Mouse (Mus musculus): Measurements from ENCODE around the gene Cacna1c. TPM values are rescaled to one million over a fixed set of nuclear protein-coding genes. Genes with fewer than 3 reads are reported as not detected.
A peak's percentile ranks its signal among the peaks of the same experiment; 100 is the strongest.
"Not testable (repeated sequence)": the region's sequence is repeated elsewhere in the genome, so short reads cannot be mapped to it uniquely, and the experiment has no call there.

Cacna1c gene
- polyA plus RNA-seq, 2 experiments from 2014 or later, result 0.49 to 1.4 TPM

DNA sequence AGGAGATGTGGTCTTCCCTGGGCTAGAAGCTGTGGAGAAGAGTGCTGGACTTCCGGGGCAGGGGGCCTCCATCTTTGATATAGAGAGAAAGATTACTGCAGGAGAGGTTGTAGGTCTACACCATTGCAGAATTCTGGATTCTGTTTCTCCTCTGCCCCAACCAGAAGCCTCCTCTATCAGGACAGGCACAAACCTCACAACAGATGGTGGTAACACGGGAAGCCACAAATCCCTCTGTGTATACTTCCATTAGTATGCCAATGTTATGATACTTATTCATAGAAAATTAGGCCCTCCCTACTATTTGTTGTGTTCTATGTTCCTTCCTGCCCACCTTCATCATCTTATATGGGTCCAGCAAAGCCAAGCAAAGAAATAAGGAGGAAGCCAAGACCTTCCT lies 552.7 kb downstream of the Cacna1c start:
- no peak for ATAC-seq

DNA sequence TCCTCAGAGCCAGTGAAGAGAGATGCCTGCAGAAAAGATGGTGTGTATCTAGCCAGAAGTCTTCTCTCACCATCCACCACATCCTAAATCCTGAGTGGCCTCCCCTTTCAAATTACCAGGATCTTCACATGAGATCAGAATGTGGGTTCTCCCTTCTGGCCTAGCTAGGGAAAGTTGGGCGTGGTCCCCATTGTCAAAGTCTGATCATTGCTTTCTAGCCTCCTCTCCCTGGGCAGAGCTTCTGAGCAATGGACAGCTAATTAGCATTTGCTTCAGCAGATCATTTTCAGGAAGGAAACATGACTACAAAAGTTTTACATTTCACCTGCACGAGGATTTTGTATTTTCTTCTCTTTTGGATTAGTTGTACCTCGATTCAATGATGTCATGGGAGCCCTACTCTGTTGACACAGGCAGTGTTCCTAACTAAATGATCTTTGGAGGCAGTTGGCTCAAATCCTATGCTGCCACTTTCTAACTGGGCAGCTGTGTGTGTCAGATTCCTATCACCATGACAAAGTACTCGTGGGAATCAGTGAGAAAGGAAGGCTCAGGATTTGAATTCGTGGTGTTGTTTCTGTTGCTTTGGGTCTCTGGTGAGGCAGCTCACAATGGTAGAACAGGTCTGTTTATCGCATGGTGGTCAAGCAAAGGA lies 554.4 kb downstream of the Cacna1c start:
- ATAC-seq, result no peak

DNA sequence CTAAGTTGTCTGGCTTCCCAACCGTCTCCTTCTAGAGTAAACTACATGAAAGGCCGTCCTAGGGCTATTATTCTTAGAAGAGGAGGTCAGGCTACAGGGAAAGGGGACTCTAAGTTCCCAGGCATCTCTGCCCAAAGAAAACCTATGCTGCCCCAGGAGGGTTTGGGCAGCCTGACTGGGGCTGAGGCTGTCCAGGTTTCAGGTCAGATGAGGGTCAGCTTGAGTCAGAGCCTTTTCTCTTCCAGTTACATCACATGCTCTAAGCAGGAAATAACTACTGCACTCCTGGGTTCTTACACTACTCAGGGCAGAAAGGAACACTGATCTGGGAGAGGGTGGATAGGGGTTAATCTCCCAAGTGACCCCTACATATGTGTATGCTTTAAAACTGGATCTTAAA lies 556.4 kb downstream of the Cacna1c start:
- ATAC-seq, result no peak

DNA sequence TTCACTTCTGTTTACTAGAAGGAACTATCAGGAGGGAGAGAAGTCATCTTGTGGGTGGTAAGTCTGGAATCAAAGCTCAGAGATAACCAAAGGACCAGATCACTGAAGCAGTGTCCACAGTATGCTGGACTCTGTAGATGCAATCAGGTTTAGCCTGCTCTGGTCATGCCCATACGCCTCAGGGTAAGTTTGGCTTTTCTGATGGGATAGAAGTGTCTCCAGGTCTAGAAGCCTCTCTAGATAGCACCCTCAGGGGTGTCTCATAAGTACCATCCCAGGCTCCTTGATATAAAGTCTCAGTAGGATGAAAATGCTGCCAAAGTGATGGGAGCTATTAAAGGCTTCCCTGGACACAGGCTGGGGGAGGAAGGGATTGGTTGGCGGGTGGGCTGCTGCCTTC lies 557.3 kb downstream of the Cacna1c start:
- no peak for ATAC-seq

DNA sequence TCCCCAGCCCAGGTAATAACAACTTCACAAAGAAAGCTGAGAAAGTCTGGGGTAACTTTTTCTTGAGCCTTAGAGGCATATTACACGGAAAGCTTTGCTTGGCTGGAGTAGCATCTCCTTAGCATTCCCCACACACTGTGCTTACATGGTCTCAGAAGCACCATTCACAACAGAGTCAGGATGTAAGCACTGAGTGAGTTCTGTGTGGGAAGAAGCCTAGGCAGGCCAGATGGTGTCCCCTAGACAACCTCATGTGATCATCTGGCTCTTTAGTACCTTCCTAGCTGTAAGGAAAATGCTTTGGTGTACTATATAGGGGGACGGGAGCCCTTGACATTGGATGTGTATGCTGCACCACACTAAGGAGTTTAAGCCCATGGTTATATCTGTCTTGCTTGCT lies 563.7 kb downstream of the Cacna1c start:
- no peak for ATAC-seq

DNA sequence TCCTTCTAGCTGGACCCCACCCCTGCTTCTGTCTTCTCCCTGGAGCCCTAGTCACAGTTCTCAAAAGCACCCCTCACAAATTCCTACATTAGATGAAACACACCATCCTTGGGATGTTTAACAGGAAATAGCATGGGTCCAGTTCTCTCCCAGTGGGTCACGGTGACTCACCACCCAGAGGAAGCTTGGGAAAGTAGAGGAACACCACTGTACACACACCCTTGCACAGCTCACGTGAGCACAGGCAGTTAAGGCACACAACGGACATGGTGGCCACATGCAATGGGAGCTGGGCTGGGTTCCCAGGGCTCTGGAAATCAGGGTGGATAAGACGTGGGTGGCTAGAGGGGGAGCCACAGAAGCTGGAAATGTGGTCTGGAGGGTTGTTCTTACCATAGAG lies 566.2 kb downstream of the Cacna1c start:
- ATAC-seq, result no peak

DNA sequence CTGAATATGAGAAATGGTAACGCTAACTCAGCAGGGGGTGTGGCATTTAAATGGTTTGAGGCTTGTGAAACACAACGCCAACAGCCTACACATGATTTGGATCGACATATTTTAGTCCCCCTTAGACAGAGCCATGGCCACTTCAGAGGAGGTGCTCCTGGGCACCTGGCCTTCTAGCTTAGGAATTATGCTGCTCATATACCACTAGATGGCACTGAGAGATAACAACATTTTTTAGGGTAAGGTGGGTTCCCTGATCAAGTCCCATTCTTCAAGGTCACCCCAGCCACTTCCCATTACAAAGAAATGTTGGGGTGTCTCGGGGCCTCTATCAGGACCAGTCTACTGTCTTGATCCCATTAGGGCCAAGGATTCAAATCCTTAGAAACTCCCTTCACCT lies 570.0 kb downstream of the Cacna1c start:
- no peak for ATAC-seq

DNA sequence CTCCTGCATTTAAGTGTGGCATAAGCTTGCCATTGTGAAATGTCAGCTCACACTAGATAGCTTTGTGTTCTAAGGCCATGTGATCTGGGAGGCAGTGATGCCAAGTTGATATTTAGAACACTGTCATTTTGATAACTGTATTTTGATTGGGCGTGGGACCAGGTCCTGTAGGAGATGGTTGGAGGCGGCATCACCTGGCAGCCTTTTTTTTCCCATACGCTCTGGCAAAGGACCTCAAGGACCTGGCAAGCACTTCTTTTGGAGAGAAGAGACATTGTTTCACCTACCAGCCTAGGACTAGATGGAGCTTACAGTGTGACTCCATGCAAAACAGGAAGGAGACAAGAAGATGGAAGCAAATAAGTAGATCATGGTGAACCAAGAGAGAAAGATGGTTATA lies 572.6 kb downstream of the Cacna1c start:
- no peak for ATAC-seq

DNA sequence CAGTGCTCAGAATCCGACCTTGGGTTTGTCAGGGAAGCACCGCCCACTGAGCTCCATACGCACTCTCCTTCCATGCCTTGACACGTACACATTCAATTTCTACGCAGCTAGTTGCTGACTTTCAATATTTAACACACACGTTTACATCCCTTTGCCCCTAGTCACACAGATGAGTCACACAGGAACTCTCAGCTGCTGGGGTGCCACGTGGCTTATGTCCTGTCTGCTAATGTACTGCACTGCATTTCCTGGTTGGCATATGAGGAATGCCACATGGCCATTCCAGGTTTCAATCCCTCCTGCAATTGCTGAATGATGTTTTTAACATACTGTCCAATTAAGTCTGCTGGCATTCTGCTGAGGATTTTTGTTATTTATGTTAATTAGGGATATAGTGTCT lies 574.4 kb downstream of the Cacna1c start:
- peak; percentile 37 for ATAC-seq

DNA sequence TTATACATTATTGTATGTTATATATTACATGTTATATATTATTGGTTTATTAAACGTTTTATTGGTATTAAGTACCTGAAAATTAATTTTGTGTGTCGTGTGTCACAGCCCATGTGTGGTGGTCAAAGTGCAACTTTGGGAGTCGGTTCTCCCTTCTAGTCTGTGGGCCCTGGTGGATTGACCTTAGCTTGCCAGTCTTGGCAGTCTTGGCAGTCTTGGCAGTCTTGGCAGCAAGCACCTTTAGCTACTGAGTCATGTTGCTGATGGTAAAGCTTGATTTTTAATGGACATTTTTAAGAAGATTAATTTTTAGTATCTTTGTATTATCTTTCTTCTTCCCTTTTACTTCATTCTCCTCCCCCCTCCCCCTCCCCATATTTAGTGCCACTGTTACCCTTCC lies 574.8 kb downstream of the Cacna1c start:
- ATAC-seq, result no peak

DNA sequence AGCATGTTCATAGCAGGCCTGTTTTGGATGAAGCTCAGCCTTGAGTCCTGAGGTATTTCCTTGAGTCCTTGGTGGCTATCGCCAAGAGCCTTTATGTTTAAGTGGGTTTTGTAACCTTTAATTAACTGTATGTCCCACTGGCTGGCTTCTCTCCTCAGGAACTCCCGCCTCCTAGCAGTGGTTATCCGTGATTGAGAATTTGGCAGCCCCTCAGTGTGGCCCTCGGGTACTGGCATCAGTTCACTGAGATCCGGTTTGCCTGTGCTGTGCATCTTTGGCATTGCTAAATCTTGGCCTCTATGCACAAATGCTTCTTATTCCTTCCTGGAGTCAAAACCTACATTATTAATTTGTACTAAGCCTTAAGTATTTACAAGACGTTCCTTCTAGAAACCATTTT lies 587.3 kb downstream of the Cacna1c start:
- no peak for ATAC-seq

DNA sequence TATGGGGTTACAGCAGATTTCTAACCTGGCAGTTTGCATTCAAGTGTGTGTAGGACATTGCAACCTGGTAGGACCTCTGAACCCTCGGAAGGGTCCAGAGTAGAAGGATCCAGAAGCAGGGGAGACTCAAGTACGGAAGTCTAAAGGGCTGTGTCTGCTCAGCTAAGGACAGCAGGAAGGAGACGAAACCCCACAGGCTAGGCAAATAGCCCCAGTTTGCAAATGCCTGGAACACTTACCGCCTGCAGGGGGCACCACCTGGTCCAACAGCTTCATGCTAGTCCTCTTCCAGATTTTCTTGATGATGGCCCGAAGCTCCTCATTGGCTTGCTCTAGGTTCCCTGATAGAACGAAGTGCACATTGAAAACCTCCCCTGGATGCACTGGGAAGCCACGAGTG lies 590.2 kb downstream of the Cacna1c start:
- ATAC-seq, result no peak

DNA sequence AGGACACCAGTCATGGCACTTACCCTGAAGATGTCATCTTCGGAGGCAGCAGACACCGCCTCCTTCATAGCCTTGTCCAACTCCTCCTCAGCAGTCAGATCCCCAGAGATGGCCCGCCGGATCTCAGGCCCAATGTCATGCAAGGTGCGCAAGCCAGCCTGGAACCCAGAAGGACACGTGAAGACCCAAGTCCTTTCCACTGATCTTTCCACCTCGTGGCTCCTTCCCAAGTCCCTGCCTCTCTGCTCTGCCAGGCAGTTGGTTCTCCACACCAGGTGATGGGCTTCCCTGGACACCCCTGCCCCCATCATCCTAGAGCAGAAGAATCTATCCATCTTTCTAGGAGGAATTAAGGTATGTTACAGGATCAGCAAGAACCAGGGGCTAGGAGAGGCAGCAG lies 592.4 kb downstream of the Cacna1c start:
- ATAC-seq, result no peak

DNA sequence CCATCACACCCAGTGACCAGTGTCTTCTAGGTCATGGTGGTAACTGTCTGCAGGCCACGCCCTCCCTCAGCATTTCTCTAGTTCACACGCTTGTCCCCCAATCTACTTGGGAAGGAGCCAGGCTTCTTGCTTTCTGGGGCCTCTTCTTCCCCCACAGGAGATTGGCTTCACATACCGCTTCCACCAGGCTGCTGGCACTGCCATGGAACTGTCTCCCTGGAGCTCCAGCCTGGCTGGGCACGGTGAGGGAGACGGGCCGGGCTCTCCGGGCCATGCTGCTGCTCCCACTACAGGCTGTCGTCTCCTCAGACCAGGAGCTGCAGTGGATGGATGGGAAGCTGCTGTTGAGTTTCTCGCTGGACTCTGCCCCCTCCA lies 600.5 kb downstream of the Cacna1c start:
- ATAC-seq, result no peak

DNA sequence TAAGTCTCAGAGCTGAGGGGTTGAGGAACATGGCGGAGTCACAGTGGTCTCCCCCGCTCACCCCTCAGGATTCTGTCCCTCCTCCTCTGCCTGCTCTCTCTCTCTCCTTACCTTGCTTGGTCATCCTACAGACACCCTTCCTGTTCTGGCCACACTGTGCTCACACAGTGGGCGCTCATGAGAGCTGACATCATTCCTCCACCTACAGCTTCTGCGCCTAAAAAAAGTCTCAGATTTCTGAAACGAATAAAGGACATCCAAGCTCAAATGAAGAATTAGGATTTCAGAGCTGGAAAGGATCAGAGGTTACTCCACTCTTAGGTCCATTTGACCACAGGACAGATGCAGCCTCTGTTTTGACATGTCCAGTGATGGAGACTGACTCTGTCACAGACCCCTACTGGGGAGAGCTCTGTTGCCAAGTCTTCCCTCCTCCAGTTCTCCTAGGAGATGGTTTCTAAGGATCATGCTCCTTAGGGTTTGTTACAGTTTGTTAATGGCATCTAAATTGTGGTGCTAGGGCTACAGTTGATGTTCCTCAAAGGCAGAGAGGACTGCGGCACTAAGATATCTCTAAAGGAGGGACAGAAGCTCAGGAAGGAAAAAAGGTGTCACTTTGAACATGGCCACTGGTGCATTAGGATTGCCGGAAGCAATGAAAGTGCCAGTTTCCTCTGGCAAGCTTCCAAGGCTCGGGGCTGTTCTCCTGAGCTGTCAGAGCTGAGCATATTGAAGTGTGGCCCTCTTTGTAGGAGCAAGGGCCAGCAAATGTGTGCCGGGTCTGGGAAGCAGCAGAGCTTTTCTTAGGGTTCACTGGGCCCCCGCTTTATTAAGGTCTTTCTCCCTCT lies 601.2 kb downstream of the Cacna1c start:
- no peak for ATAC-seq

DNA sequence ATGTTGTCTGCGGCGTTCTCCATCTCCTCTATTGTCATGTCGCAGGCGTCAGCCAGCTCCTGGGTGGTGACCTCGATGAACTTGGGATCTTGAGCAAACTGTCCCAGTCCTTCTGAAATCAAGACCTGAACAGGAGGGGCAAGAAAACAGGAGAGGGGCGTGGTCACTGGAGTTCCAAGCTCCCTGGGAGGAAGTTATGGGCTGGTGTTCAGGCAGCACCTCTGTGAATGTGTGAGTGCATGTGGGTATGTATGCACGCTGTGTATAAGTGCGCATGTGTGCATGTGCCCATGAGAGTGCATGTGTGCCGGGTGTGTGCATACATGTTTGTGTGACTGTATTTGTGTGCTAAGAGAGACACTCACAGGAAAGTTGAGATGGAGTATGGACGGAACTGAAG lies 602.1 kb downstream of the Cacna1c start:
- ATAC-seq, result no peak

DNA sequence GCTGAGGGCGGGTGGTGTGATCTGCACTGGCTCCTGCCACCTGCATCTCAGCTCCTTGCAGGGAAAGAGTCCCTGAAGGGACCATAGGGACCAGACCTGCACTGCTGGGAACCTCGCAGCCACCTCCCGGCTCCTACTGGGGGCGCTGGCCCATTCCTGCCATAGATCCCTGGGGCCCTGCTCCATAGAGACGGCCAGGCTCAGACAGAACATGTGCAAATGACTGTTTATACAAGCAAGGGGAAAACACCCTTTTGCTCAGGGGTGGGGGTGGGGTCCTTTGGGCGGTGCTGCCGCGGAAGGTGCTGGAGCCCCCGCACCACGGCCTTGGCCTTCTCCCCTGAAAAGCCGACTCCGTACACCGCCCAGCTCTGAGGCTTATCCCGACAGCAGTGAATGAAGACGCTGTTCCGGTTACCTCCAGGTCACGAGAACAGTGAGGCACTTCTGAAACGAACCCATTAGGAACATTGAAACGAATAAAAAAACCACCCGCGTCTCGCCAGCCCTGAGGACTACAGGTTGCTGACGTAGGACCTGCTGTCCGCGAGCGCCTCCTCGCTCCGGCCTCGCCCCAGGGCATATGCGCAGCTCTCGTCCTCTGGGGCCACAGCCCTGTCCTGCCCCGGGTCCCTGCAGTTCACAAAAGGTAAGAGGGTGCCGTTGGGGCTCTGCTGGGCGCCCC lies 602.7 kb downstream of the Cacna1c start:
- ATAC-seq, result peak; percentile 26

DNA sequence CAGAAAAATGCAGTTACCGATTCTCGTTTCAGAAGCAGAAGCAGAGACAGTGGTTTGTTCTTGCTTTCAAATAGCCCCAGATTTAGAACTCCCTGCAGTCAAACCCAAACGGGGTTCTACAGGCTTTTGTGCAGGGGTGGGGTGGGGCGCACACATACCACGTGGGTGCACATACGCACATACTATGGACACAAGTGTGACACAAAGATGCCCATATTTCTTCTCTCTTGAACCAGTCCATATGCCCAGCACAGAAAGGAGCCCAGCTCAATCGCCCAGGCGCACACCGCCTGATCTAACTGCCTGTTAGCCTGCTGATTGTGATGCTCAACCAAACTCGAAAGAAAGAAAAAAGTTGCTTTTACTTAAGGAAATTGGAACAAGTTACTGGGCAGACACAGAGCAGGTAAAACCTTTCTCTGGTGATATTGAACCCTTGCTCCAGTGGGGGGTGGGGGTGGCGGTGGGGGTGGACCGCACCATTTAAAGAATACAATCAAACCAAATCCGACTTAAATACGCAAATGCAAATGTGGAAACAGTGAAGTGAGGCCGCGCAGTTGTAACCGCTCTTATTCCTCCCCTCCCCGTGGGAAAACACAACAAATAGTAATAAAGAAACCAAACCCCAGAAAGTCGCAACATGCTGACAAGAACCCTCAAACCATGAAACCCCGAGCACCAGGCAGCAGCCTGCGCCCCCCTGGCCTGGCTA lies 603.4 kb downstream of the Cacna1c start:
- ATAC-seq, result no peak

DNA sequence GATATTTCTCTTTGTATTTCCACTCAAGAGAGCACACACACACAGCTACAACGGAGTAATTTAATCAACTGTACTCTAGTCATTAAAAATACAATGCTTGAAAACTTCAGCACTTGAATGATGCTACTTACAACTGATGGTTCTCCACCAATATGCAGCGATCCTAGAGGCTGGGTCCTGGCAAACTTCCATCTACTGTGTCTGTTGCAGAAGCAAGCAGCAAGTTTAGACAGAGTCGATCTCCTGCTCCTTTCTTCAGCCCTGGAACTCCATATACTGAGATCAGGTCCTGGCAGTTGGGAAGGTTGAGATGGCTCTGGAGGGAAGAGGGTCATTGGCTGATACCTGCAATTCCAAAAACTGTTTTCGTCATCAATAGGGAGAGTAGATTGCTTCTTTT lies 617.5 kb downstream of the Cacna1c start:
- ATAC-seq, result not testable (repeated sequence)

DNA sequence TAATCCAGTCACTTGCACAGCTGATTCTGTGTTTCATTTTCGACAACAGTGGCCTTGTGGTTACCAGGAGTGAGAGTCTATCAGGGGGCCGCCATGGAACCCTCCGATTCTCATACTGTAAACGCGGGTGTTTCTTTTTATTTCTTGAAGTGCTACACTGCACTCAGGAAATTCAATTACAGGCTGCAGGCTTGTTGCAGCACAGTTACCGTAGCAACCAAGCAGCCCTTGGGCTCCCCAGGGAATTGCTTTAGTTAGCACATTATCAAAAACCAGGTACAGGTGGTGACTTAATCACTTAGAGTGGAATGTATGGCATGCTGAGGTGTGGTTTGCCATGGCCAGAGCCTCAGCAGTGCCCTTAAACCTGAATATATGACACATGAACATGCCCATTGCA lies 621.9 kb downstream of the Cacna1c start:
- no peak for ATAC-seq

DNA sequence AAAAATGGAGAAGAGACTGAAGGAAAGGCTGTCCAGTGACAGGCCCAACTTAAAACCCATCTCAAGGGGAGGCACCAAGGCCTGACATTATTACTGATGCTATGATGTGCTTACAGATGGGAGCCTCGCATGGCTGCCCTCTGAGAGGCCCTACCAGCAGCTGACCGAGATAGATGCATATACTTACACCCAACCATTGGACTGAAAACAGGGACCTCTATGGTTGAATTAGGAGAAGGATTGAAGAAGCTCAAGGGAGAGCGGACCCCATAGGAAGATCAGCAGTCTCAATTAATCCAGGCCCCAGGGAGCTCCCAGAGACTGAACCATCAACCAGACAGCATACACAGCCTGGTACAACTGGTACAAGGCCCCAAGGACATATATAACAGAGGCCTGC lies 628.4 kb downstream of the Cacna1c start:
- no peak for ATAC-seq

DNA sequence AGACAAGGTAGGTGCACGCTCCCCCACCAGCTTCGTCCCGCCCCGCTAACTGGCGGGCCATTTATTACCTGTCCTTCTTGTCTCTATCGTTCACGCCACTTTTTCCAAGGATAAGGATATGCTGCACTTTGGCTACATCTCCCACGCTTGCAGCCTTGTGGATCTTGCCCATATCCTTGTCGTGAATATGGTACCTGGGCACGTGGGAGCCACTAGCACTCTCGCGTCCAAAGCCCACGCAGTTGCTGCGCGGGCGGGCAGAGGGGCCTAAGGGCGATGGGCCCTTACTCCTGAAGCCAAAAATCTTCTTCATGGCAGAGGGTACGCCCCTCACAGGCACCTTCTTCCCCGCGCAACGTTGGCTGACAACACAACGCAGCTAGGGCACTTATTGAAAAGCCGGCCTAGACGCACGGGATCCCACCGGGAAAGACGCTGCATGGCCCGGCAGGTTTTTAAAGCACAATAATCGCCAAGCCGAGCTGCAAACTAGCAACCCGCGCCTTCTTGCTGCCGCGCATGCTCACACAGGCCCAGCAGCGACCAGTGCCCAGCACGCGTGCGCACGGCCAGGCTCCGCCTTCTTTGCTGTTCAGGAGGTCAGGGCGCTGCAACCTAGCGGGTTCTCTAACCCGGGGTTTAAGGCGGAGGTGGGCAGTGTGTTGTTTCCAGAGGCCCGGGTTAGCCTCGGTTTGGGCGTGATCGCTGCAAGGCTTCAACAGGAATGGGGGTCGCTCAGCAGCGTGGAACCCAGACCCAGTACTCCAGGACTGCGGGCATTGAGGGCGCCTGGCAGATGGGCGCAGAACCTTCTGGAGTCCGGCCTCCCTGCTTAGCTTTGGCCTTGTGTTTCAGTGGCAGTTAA lies 634.2 kb downstream of the Cacna1c start, which contains the start of gene Ankrd26:
Gene Ankrd26 (minus strand): TSS at position 482 of the 865 bp plus-strand sequence.
- peak; percentile 93 for ATAC-seq

Data from CD4-positive, CD25-positive, alpha-beta regulatory T cell, adult 4 months (primary cell).